Mouse (Mus musculus) left cerebral cortex, adult 9 months (tissue): Measurements from ENCODE around the gene Rhobtb1.

Experiments used
- DNase-seq, 2 experiments: peaks; one replicate each; pipeline ENCODE4 v3.0.0; 2022; ENCODE audit warnings: low spot score in 2 of 2

Gene Rhobtb1

GRCm38 (mm10) chr10:69274275-69274674 lies 123.0 kb downstream of the Rhobtb1 start:
- no peak for DNase-seq

GRCm38 (mm10) chr10:69274705-69275104 lies 123.5 kb downstream of the Rhobtb1 start:
- DNase-seq: no peak

DNA sequence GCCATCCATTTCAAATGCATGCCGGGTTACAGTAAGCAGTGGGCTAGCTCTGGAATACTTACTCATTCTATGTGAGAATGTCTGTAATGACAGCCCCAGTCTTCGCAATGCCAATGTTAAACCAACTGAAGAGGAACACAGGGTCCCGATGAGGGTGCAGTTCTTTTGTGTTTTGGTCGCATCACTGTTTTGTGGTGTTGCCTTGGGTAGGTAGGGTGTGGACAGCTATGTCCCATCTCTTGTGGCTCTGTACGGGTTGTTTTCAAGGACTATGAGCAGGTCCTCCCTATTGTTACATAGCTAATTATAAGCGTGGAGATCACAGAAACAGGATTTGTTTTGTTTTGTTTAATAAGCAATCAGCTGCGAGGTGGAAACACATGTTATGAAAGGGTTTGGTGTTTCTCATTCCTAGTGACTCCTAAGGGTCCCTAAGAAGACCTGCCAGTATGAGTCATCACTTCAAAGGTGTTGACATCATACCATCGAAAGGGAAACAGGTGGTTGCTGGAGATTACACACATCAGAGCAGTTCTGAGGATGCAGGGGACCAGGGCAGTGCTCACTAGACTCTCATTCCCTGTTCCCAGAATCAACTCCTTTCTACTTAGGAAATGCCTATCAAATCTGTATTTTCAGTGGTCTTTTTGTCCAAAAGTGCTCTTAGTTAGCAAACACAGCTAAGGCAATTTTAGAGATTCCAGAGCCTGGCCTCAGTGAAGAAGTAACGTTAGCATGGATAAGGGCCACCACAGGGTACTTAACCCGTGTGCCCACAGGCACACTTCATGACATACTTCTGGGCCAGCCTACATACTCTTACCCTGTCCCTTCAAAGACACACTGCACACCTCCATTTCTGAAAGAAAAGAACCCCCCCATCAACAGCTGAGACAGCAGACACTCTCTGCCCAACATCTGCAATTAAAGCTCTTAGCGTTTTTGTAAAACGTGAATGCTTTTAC lies 124.9 kb downstream of the Rhobtb1 start:
- no peak for DNase-seq

DNA sequence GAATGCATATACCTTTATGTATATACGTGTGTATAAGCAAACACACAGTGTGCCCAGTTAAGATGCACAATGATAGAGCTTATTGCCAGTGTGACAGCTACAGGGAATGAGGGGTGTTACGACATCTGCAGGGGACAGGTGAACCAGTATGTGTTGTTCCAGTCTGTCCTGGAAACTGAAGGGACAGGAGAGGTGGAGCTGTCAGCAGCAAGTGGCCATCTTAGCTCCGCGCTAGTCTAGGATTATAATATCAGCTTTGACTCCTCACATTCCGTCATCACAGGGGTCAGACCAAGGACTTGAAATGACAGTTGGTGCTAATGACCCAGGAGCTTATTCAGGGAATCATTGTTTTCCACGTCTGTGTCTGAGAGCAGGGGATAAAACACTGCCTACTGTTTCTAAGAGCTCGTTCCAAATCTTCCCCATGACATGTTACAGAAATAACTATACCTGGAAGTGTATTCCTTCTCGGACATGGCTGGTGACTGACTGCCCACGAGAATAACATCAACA lies 125.7 kb downstream of the Rhobtb1 start:
- DNase-seq: no peak

DNA sequence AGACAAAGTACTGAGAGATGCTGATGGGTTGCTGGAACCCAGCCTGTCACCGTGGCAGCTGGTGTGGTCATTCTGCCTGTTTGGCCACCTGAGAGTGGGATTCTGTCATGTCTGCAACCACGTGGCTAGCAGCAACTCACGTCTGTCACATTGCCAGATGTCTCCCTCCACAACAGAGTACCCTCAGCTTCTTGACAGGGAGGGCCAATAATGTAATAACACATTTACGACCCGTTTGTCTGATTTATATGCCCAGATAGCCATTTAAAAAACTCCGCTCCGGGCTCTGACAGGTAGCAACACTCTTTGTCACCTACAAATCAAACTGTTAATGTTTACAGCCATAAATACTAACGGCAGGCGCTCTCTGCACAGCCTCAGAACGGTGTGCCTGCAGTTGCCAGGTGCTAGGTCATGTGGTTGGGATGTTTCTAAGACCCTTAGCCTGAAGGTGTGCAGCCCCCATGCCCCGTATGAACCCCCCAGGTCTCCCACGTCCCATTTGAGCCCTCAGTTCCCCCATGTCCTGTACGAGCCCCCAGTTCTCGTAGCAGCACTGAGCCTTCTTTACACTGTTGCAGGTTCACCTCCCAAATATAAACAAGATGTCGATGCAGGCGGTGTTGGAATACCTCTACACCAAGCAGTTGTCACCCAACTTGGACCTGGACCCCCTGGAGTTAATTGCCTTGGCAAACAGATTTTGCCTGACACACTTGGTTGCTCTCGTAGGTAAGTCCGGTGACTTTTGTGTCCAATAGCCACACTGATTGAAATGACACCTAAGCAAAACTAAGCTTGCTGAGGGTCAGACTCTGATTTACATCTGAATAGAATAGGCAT lies 127.8 kb downstream of the Rhobtb1 start:
- no peak for DNase-seq

DNA sequence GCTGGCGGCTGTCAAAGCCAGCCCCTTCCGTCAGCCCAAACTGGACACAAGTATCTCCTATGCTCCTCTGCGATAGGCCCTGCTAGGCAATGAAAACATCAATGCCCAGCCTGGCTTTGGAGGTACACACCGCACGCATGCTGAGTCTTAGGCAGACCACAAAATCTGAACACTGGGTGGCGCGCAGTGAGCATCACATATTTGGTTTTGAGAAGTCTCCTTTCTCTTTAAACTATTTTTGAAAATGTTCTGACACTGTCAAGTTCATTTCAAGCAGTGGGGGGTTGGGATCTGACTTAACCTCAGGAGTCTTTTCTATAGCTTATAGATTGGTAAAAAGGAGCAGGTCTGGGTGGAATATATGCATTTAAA lies 128.4 kb downstream of the Rhobtb1 start:
- DNase-seq: no peak

DNA sequence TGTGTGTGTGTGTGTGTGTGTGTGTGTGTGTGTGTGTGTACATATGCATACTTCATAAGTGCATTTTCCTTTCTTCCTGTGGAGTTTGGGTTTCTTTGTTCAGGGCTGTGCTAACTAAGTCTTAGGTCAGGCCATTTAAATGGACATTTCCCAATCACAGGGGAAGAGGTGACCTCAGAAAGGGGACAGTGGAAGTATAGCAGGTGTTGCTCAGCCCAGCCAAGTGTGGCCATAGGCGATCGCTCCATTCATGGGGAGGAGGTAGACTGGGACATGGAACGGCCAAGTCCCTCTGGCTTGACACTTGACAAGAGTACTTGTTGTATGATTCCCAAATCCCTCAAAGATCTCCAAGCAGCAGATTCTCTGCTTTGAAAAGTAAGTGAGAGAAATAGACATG lies 135.7 kb downstream of the Rhobtb1 start:
- no peak for DNase-seq

DNA sequence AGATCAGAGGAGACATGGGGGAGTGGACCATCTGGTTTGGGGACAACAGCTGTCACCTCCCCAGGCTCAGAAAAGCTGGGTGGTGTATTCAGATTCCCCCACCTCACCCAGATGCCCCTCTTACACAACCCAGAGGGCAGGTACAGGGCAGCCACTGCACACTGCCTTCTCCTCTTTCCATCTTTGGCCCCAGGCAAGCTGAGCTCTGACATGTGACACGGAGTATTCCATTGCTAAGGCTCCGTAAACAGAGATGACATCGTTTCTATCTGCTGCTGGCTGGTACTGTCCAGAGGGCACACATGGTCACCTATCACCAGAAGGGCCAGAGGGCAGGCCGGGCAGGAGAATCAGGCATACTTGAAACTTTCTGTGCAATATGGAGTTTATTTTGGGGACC lies 136.9 kb downstream of the Rhobtb1 start:
- DNase-seq: no peak

GRCm38 (mm10) chr10:69288720-69289119 lies 137.5 kb downstream of the Rhobtb1 start:
- no peak for DNase-seq

- DNase-seq: no peak
These were observed 139.5 kb downstream of the Rhobtb1 start for GRCm38 (mm10) chr10:69290736-69291135.

DNA sequence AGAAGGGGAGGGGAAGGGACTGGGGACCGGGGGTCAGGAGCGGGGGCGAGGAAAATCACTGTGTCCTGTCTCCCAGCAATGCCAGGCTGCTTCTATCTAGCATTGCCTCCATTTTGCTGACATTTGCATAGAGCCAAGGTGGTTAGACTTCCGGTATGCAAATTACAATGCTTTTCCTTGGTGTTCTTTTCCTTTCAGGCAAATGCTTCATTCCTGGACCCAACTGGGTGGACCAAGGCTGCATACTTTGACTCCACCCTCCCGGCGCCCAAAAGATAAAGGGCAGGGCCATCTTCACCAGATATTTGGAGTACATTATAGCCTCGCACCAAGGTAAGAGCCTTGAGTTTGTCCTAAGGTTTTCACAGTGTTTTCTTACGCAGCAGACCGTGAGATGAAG lies 144.7 kb downstream of the Rhobtb1 start:
- DNase-seq: no peak

DNA sequence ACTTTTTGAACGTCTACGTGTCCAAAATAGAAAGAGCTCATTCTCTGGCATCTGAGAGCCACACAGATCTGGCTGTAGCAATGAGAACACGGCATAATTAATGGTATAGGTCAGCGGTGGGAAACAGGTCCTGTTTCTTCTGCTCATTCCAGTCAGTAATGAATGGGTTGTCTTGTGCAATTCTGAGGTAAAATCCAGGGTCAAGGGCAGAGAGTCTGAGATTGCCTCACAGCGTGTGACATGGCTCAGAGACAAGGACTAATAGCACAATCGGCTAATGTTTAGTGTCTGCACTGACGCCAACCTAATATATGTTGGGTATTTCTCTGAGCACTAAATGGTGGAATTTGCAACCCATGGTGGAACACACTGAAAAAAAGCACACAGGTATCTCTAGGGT lies 148.8 kb downstream of the Rhobtb1 start:
- no peak for DNase-seq

GRCm38 (mm10) chr10:69302667-69303066 lies 151.4 kb downstream of the Rhobtb1 start:
- no peak for DNase-seq

GRCm38 (mm10) chr10:69304819-69305218 lies 153.6 kb downstream of the Rhobtb1 start:
- DNase-seq: no peak

GRCm38 (mm10) chr10:69305600-69305999 lies 154.4 kb downstream of the Rhobtb1 start:
- DNase-seq: no peak

GRCm38 (mm10) chr10:69306205-69306604 lies 155.0 kb downstream of the Rhobtb1 start:
- peak in 1 of 2 experiments; percentile 13 for DNase-seq

- DNase-seq: peak in 1 of 2 experiments; percentile 56
These were observed 155.8 kb downstream of the Rhobtb1 start for GRCm38 (mm10) chr10:69307067-69307466.

GRCm38 (mm10) chr10:69309109-69309508 lies 157.9 kb downstream of the Rhobtb1 start:
- no peak for DNase-seq

- no peak for DNase-seq
These were observed 160.6 kb downstream of the Rhobtb1 start for GRCm38 (mm10) chr10:69311867-69312266.

- DNase-seq: no peak
These were observed 162.7 kb downstream of the Rhobtb1 start for GRCm38 (mm10) chr10:69313944-69314343.

DNA sequence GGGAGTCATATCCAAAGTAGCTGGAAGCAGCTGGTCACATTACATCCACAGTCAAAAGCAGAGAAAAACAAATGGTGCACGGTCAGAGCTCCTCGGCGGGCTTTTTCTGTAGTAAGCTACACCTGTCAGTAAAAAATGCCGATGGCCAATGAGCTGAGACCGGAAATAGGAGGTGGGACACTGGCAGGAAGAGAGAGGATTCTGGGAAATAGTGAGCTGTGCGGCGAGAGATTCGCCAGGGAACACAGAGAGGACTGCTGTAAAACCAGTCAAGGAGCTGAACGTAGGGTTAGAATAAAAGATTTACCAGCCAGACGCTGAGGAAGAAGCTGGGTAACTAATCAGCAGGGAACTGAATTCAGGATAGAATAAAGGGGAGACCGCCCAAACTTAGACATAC lies 167.3 kb downstream of the Rhobtb1 start:
- no peak for DNase-seq
